Mouse (Mus musculus): ENCODE measurements around the gene Bpifc. TPM values are rescaled to one million over a fixed set of nuclear protein-coding genes. Genes with fewer than 3 reads are reported as not detected.

Gene Bpifc
- polyA plus RNA-seq, 1 experiment from 2014 or later, result not detected

Other genes starting within 250 kb of the Bpifc start
- gene Pwp1, start 182.4 kb downstream of the Bpifc start, polyA plus RNA-seq (2015; fragmentation: Nextera tagmentation; extraction: Ambion mirVana), result 44.2 and 47.0 TPM in 2 replicates
- 9.4 and 10.5 TPM in 2 replicates for gene Prdm4, start 94.8 kb downstream of the Bpifc start, polyA plus RNA-seq (2015; fragmentation: Nextera tagmentation; extraction: Ambion mirVana)
- 0.07 TPM in 1 of 2 replicates, not detected in the other for gene Ascl4, start 84.2 kb downstream of the Bpifc start, polyA plus RNA-seq (2015; fragmentation: Nextera tagmentation; extraction: Ambion mirVana)
- 115 and 124 TPM in 2 replicates for gene Rtcb, start 54.1 kb downstream of the Bpifc start, polyA plus RNA-seq (2015; fragmentation: Nextera tagmentation; extraction: Ambion mirVana)
- 21.2 and 22.6 TPM in 2 replicates for gene Fbxo7, start 10.1 kb upstream of the Bpifc start, polyA plus RNA-seq (2015; fragmentation: Nextera tagmentation; extraction: Ambion mirVana)